Mouse (Mus musculus) adrenal gland, postnatal 14 days (tissue): ENCODE measurements around the gene Tspan33. TPM values are rescaled to one million over a fixed set of nuclear protein-coding genes. Genes with fewer than 3 reads are reported as not detected.

Experiments
- DNase-seq: peaks from one replicate; pipeline ENCODE4 v3.0.0; 2021; ENCODE audit warnings: mixed read lengths
- total RNA-seq: library from RNA; stranded (reverse); gene quantifications from 2 replicates; pipeline ENCODE4 v1.2.3, GENCODE M21; 2021

Gene Tspan33
- total RNA-seq, 1 experiment from 2014 or later: 8.0 TPM

GRCm38 (mm10) chr6:29697548-29697947 lies 3.5 kb downstream of the Tspan33 start:
- no peak for DNase-seq

GRCm38 (mm10) chr6:29699085-29699745 lies 5.2 kb downstream of the Tspan33 start:
- DNase-seq: no peak

- no peak for DNase-seq
Measured at GRCm38 (mm10) chr6:29701051-29701450, 7.0 kb downstream of the Tspan33 start.

GRCm38 (mm10) chr6:29702126-29702525 lies 8.1 kb downstream of the Tspan33 start:
- no peak for DNase-seq

DNA sequence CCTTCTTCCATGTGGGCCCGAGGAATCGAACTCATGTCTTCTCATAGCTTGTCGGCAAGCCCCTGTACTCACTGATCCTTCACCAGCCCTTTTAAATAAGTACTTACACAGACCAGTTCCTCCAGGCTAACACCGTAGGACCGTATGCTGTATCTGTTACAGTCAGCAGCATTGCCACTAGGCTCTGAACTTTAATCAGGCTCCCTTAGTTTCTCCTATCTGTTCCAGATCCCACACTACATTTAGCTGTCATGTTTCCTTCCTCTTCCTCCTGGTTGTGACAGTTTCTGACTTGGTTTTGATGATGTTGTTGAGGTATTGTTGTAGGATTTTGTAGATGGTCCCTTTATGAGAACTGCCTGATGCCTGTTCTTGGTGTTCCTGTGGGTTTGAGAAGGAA lies 10.1 kb downstream of the Tspan33 start:
- DNase-seq: no peak

- DNase-seq: no peak
Measured at GRCm38 (mm10) chr6:29707902-29708301, 13.9 kb downstream of the Tspan33 start.

DNA sequence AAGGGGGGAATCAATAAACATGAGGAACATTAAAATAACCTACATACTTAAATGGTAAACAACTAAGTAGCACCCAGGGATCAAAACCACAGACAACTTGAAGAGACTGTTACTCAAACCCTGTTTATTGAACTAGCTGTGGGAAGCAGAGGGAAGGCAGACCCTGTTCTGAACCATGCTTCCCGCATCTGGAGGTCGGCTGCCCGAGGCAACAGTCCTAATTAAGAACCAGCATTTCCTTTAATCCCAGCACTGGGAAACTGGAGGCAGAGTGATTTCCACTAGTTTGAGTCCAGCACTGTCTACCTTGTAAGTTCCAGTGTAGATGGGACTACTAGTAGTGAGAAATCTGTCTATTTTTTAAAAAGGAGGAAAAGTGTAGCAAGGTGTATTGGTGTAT lies 17.3 kb downstream of the Tspan33 start:
- no peak for DNase-seq

GRCm38 (mm10) chr6:29712011-29712584 lies 18.1 kb downstream of the Tspan33 start:
- no peak for DNase-seq

DNA sequence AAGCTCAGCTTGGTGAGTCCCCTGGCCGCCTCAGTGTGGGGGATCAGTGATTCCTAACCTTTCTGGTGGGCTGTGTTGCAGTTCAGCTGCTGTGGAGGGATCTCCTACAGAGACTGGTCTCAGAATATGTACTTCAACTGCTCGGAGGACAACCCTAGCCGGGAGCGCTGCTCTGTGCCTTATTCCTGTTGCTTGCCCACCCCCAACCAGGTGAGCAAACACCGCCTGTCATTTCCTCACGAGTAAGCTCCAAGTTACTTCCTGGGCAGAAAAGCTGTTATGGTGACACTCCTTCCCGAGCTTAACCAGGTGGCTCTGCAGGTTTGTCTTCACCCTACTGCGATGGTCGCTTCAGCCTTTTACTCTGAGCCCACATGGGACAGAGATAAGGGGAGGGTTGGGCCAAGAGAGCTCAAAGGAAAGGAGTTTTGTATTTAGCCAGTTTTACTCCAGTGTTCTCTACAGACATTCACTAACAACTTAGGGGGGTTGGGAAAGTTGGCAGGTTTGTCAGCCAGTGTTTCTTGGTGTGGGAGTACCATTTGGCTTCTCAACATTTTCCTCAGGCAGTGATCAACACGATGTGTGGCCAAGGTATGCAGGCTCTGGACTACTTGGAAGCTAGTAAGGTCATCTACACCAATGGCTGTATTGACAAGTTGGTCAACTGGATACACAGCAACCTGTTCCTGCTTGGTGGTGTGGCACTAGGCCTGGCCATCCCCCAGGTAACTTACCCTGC lies 22.8 kb downstream of the Tspan33 start:
- no peak for DNase-seq

DNA sequence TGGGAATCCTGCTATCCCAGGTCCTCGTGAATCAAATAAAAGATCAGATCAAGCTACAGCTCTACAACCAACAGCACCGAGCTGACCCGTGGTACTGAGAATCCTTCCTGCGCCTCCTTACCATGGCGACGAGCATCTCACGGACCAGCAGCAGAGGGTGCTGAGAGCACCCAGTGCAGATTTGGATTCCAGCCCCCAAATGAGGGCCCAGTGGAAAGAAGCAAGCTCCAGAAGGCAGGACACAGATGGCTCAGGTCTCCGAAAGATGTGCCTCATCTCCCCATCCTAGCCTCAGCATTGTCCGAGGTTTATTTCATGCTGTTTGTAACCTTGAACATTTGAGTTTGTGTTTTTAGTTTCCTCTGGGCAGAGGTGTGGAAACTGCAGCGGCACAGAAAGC lies 23.5 kb downstream of the Tspan33 start:
- DNase-seq: no peak

GRCm38 (mm10) chr6:29717952-29718521 lies 24.0 kb downstream of the Tspan33 start:
- DNase-seq: peak; percentile 73

GRCm38 (mm10) chr6:29718894-29719329 lies 24.9 kb downstream of the Tspan33 start:
- peak; percentile 77 for DNase-seq

- no peak for DNase-seq
Measured at GRCm38 (mm10) chr6:29721890-29722289, 27.9 kb downstream of the Tspan33 start.

- DNase-seq: no peak
Measured at GRCm38 (mm10) chr6:29726576-29727200, 32.7 kb downstream of the Tspan33 start.

DNA sequence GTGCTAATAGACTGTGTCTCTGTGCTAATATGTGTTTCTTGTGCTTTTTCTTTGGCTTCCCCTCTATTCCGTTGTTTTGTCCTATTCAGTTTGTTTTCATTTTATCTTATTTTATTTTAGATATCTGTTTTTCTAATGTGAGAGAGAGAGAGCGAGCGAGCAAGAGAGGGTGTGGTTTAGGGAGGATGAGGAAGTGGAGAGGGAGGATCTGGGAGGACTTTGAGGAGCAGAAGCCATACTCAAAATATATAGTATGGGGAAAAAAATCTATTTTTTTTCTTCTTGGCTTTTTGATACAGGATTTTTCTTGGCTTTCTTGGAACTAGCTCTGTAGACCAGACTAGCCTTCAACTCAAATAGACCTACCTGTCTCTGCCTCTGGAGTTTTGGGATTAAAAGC lies 34.0 kb downstream of the Tspan33 start:
- DNase-seq: no peak

DNA sequence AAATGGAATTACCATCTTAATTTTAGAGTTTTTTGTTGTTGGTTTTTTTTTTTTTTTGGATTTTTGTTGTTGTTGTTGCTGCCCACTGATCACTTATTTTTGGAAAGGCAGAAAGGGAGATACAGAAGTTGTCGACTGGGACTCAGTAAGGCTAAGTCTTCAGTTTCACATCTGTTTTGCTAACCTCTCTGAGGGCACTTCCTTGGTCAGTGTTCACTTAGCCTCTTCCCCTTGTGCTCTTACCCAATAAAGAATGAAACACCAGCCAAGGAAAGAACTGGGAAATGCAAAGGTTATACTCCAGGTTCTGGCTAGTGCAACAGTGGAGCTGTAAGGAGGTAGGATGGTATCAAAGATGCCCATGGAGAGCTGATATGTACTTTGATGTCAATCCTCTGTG lies 35.5 kb downstream of the Tspan33 start:
- no peak for DNase-seq

DNA sequence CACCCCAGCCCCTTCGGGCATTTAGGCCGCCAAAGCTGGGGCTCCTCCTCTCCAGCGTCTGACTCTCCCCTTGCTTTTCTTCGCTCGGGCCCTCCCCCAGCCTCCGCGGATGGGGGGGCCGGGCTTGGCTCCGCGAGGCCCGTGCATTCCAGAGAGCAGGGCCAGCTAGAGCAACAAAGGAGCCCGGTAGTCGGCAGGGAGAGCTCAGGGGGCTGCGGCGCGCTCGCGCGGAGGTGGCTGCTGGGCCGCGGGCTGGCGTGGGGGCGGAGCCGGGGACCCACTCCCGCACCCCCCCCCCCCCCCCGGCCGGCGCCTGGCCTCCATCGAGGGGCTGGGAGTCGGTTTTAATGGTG lies 41.3 kb downstream of the Tspan33 start, which contains the start of gene Smo:
Gene Smo (plus strand): TSS at position 168 of the 353 bp plus-strand sequence.
- DNase-seq: peak; percentile 93

DNA sequence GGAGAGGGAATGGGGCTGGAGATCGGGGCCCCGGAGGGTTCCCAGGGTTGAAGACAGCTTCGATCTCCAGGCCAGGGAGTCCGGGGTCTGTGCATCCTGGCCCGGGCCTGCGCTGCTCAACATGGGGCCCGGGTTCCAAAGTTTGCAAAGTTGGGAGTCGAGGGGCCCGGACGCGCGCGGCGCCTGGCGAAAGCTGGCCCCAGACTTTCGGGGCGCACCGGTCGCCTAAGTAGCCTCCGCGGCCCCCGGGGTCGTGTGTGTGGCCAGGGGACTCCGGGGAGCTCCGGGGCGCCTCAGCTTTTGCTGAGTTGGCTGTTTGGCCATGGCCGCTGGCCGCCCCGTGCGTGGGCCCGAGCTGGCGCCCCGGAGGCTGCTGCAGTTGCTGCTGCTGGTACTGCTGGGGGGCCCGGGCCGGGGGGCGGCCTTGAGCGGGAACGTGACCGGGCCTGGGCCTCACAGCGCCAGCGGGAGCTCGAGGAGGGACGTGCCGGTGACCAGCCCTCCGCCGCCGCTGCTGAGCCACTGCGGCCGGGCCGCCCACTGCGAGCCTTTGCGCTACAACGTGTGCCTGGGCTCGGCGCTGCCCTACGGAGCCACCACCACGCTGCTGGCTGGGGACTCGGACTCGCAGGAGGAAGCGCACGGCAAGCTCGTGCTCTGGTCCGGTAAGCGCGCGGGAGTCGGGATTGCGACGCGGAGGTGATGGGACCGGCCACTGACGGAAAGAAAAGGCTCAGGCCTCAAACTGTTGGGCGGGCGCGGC lies 41.8 kb downstream of the Tspan33 start:
- peak; percentile 80 for DNase-seq

DNA sequence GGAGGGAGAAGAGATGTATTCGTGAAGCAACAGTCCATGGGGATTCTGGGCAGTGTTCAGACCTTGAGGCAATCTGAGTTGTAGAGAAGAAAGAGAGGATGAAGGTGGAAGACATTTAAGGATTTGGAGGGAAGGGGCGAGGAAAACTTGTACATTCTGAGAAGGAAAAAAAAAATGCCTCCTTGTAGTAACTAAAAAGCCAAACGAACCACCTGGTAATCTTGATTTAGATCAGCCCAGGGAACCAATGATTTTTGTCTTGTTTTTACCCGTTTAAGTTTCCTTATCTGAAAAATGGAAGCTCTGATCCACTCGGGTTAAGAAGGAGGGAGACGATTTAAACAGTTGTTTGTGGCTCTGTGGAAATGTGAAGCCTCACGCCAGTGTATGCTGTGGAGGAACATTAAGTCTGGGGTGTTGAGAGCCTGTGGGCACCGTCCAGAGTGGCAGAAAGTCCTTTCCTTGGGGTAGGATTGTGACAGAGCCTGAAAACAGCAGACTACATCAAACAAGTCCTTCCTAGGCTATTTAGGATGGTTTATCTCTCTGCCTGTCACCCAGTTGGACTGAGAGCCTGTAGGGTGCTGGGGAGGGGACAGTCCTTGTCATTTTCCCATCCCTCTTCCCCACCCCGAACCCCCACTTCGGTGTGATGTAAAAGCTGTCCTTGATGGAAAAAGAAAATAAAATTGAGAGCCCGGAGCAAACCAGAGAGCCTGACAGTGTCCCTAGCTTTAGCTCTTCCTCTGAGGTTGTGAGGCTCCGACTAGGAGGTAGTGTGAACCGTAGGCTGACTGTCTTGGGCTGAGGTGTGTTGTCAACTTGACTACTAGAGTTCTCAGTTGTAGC lies 42.8 kb downstream of the Tspan33 start:
- DNase-seq: peak; percentile 54

GRCm38 (mm10) chr6:29751466-29752152 lies 57.6 kb downstream of the Tspan33 start:
- no peak for DNase-seq
